Mouse (Mus musculus) gastrocnemius, postnatal 14 days (tissue): ENCODE data around the gene Rpl3l. TPM values are rescaled to one million over a fixed set of nuclear protein-coding genes. Genes with fewer than 3 reads are reported as not detected.
"Not testable (repeated sequence)": the region's sequence is repeated elsewhere in the genome, so short reads cannot be mapped to it uniquely, and the experiment has no call there.

Experiments used
- DNase-seq: peaks from one replicate; pipeline ENCODE4 v3.0.0; 2021; ENCODE audit warnings: mixed read lengths
- intact Hi-C: fragments of 180-260 bp; cut with DNase I; formaldehyde crosslinking; loops from one replicate; pipeline ENCODE4 v1.15.1; 2025; ENCODE audit warnings: low total_unique reads
- total RNA-seq, 2 experiments: library from RNA; stranded (reverse); gene quantifications; 2 replicates each; pipeline ENCODE4 v1.2.3; 2021

Gene Rpl3l
- total RNA-seq, 2 experiments from 2014 or later: 781 to 864 TPM

DNA sequence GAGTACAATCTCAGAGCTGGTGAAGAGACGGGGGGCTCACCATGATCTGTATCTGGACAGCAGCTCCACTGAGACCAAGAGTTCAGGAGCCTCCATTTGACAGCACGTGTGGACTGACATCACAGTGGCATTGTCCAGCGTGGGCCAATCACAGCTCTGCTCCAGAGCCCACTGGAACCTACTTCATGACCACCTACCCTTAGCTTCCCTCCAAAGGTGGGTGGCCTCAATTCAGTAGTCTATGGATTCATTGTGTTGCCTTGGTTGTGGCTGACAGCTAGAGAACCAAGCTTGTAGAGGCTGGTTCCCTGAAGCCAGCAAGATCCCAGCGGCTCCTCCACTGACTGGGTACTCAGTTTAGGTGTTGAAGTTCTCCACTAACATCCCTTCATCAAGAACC is 9.7 kb upstream of the Rpl3l start, which contains the start of the genes Rnf151 and Rps2:
Gene Rnf151, minus strand, starts transcription at position 121 of the 400 bp plus-strand sequence.
Gene Rps2, plus strand, starts transcription at position 174 of the 400 bp plus-strand sequence.
- no peak for DNase-seq
- intact Hi-C loops: no loop called here

DNA sequence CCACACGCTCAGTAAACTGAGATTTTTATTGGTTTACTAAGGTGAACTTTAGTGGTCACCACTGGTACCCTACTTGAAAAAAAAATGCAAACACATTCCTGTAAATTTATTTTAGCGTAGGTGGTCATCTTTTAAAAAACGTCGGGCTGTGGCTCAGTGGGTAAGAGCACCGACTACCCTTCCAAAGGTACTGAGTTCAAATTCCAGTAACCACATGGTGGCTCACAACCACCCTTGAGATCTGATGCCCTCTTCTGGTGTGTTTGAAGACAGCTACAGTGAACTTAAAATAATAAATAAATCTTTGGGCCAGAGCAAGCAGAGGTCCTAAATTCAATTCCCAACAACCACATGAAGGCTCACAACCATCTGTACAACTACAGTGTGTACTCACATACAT is 8.7 kb upstream of the Rpl3l start:
- intact Hi-C loops, DNase-seq: not testable (repeated sequence)

DNA sequence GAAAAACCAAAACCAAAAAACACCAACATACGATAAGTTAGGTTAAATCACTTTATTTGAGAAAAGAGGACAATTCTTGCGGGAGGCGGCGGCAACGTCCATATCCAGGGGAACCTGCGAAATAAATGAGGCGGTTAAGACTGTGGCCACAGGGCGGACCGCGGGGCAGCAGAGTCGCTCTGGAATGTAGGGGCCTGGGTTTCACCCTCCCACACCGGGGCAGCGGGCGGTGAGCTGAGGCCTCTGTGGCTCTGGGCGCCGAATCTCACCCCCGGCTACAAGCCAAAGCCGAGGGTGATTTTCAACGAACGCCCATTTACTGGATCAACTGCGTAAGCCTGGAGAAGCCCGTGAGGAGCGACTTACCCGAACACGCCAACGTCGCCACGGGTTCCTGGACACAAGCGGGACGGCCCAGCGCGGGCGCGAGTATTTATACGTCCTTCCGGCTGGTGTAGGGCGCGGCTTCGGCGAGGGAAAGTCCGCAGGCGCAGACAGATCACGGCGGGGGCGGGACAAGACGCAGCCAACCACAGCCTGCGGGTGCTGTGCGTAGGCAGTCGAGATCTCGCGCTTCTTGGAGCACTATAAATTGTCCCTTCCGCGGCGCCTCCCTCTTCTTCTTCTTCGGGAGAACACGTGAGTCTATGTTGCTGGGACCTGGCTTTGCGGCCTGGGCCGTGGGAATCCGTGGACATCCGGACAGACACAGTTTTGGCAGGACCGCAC is 8.0 kb upstream of the Rpl3l start:
- intact Hi-C loops: no loop called here
- peak; percentile 99 for DNase-seq

DNA sequence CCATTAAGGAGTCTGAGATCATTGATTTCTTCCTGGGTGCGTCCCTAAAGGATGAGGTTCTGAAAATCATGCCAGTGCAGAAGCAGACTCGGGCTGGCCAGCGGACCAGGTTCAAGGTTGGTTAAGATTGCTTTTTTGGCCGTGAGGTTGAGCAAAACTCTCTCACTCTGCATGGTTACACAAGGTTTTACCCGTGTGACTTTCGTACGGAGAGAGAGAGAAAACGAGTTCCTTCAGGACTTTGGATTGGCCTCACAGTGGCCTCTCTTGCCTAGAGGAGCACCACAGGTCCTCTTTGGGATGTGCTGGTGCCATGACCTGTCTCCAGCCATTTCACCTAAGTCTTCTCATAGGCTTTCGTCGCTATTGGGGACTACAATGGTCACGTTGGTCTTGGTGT is 7.0 kb upstream of the Rpl3l start:
- intact Hi-C loops: not testable (repeated sequence)
- DNase-seq: peak; percentile 3

DNA sequence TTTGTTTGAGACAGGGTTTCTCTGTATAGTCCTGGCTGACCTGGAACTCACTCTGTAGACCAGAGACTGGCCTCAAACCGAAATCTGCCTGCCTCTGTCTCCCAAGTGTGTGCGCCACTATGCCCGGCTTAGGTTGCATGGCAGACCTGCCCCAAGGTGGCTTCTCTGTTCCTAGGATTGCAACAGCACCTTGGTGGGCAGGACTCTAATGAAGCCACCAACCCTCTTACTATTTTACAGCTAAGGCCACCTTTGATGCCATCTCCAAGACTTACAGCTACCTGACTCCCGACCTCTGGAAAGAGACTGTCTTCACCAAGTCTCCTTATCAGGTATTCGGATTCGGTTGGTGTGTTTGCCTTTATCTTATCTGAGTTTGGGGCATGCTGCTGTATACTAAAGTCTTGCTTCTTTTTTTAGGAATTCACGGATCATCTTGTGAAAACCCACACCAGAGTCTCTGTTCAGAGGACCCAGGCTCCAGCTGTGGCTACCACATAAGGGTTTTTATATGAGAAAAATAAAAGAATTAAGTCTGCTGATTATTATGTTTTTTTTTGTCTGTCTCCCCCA is 6.2 kb upstream of the Rpl3l start:
- DNase-seq, intact Hi-C loops: not testable (repeated sequence)

DNA sequence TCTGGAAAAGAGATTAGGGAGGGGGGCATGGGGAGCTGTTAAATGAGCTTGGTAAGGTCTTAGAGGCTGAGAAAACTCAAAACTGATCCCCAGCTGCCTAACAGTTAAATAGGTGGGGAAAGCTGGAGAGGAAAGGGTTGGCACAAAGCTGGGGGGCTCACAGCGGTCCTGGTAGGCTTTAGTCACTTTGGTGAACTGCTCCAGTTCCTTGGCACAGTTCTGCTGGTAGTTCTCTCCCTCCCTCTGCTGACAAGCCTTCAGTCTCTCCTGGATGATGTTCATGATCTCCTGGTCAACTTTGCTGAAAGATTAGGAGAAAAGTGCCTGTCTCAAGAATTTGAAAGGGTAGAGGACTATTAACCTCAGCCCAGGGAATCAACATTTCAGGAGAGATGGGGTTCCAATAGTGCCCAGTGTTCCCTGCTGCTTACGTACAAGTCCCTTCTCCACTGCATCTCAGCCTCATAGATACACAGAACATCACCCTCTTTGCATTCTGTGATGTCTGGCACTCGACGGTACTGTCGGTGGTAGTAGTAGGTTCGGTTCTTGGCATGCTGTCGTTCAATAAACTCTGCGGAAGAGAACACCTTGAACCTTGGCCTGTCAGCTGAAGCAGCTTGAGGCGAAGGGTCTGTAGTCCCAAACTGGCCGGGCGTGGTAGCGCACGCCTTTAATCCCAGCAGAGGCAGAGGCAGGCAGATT is 5.2 kb upstream of the Rpl3l start:
- no peak for DNase-seq
- intact Hi-C loops: no loop called here

DNA sequence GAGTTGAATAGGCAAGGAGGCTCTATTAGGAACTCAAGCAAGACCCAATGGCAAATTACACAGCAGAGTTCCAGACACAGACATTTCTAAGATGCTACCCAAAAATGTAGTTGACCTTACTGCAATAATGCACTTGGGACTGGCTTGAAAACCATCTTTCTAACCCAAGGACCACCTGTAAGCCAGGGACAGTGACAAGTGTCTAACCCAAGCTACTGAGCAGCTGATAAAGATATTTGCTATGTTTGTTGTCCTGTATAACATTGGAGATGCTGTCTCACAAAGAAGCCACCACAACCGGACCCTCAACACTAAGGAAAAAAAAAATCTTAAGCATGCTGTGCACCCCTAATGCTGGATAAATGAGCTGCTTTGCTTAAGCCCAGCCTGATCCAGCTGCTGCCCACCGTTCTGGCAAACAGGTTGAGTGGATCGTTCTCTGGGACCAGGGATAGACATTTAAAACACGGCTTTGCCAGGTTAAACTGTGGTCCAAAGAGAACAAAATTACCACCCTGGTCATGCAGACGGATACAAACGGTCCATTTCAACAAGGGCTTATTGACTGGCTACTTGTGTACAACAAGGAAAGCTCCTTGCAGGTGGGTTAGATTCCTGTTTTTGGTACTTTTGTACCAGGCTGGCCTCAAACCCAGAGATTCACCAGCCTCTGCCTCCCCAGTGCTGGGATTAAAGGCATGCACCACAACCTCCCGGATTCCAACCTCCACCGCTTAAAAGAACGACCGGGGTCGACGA is 4.3 kb upstream of the Rpl3l start:
- DNase-seq: no peak
- intact Hi-C loops: no loop called here

DNA sequence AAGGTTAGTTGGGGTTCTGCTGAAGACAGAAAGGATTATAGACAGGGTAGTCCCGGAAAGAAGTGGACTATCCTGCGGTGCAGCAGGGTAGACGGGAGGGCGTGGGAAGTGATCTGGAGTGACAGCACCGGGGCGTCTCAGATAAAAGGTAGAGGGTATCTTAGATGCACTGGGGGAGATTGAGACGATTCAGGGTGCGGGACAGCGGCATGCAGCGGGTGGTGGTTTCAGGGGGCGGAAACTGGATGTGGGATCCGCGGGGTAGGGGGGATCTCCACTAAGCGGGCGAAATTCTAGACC is 3.8 kb upstream of the Rpl3l start:
- no peak for DNase-seq

DNA sequence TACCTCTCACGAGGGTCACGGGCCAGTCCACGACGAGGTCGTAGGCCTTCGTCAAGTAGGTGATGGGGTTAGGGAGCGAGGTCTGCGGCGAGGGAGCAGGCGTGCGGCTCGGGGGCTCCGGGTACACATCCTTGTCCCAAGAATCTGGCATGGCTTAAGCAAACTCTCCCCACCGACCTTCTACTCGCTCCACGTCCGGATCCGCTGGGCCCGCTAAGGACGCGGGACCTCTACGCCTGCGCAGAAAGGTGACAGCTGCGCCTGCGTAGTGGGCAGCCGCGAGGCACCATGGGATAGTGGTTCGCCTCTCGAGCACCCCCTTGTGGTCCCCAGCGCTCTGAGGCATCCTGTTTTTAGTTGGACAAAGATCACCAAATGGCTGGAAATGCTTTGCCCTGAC is 3.4 kb upstream of the Rpl3l start, which contains the start of gene Ndufb10:
Gene Ndufb10, minus strand, starts transcription at position 295 of the 400 bp plus-strand sequence.
- intact Hi-C loops: no loop called here
- peak; percentile 96 for DNase-seq

More for the DNA sequence above, 3.8 kb upstream of the Rpl3l start:
- intact Hi-C loops: no loop called here

DNA sequence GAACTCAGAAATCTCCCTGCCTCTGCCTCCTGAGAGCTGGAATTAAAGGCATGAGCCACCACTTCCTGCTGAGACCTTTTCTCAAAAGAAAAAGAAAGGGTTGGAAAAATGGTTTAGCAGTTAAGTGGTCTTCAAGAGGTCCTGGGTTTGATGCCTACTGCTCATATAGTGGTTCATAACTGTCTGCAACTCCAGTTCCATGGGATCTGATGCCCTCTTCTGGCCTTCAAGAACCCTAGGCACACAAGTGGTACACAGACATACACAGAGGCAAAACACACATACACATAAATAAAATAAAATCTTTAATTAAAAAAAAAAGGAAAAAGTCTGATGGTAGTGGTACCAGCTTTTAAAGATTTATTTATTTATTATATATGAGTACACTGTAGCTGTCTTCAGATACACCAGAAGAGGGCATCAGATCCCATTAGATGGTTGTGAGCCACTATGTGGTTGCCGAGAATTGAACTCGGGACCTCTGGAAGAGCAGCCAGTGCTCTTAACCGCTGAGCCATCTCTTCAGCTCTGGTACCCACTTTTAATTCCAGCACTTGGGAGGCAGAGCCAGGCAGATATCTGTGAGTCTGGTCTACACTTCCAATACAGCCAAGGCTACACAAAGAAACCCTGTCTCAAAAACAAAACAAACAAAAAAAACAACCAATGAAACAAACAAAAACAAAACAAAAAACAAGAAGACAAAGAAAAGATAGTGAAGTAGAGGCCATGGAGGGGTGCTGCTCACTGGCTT is 1.8 kb upstream of the Rpl3l start:
- no peak for DNase-seq
- intact Hi-C loops: no loop called here

DNA sequence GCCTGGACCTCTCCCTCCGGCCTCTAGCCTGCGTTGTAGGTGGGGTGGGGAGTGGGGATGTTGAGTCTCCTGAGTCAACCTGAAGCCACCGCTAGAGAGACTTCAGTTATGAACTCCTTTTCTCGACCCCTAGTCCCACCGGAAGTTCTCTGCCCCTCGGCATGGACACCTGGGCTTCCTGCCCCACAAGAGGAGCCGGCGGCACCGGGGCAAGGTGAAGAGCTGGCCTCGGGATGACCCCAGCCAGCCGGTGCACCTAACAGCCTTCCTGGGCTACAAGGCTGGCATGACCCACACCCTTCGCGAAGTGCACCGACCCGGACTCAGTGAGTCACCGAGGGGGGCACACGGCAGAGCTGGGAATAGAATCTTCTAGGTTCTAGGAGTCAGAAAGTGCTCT is 564 bp downstream of the Rpl3l start:
- DNase-seq: no peak
- intact Hi-C loops: no loop called here

DNA sequence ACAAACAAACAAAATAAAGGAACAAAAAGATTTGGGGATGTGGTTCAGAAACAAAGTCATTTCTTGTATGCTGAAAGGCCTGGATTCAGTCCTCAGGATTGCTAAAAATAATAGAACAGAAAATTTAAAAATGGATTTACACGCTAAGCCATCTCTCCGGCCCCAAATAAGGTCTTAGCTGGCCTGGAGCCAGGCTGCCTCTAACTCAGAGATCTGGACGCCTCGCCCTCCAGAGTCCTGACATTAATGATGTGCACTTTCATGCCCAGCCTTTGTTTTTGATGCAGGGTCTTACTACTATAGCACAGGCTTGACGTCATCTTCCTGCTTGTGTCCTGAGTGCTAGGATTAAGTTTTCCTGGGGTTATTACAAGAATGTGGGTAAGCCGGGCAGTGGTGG is 1.4 kb downstream of the Rpl3l start:
- DNase-seq: no peak
- intact Hi-C loops: no loop called here

DNA sequence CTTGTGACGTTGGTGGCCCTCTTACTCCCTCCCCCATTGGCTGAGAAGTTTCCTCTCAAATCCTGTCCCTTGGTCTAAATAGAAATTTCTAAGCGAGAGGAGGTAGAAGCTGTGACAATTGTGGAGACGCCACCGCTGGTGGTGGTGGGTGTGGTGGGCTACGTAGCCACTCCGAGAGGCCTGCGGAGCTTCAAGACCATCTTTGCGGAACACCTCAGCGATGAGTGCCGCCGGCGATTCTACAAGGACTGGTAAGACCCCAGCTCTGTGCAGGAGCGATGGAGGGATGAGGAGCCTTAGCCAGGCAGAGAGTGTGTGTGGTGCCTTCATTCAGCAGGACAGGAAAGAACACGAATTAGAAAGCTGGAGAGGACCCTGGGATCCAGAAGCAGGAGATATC is 3.2 kb downstream of the Rpl3l start:
- DNase-seq: no peak
- intact Hi-C loops: no loop called here

DNA sequence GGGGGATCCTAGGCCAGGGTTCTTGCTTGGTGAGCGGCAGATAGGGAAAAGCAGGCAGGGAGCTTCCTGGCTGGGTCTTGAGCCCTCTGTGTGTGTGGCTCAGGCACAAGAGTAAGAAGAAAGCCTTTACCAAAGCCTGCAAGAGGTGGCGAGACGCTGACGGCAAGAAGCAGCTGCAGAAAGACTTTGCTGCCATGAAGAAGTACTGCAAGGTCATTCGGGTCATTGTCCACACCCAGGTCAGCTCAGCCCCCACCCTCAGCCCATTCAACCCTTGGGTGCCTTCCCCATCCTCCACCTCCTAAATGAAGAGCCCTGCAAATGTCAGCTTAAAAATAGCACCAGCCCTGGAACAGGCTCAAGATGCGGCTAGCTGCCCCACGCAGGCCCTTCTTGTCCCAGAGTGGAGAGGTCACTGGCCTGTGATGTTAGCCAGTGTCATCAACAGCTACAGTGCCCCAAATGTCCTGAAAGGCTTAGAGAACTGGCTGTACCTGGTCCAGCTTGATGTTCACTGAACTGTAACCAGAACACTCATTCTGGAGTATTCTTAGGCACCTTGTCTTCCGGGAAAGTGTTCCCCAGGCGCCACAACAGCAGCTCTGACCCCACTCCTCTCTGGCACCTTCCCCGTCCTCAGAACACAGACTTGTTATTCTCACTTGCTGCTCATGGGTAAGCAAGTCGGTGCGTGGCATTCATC is 4.8 kb downstream of the Rpl3l start:
- DNase-seq: peak; percentile 74
- intact Hi-C loops: no loop called here

DNA sequence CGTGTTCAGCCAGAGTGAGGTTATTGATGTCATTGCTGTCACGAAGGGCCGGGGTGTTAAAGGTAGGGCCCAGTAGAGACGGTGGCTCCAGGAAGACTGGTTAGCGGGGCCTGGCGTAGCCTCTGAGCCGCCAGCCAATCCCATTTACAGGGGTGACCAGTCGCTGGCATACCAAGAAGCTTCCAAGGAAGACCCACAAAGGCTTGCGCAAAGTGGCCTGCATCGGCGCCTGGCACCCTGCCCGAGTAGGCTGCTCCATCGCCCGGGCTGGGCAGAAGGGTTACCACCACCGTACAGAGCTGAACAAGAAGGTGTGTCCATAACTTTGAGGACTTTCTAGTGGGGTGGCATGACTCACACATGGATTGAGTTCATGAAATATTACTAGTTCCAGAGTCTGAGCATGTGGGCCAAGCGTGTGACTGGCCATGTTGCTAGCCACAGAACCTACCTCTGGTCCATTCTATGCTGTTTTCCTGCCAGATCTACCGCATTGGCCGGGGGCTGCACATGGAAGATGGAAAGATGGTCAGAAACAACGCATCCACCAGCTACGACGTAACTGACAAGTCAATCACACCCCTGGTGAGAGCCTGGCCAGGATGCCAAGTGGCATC is 5.9 kb downstream of the Rpl3l start:
- DNase-seq: no peak
- intact Hi-C loops: no loop called here

DNA sequence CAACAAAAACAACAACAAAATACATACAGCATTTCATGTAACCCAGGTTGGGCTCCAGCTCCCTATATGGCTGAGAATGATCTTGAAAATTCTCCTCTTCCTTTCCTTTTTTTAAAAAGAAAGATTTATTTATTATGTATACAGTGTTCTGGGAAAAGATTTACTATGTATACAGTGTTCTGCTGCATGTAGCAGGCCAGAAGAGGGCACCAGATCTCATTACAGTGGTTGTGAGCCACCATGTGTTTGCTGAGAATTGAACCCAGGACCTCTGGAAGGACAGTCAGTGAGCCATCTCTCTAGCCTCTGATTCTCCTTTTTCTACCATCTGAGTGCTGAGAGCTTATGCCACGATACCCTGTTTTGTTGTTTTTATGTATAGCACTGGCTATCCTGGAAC is 6.9 kb downstream of the Rpl3l start:
- intact Hi-C loops: no loop called here
- DNase-seq: no peak

DNA sequence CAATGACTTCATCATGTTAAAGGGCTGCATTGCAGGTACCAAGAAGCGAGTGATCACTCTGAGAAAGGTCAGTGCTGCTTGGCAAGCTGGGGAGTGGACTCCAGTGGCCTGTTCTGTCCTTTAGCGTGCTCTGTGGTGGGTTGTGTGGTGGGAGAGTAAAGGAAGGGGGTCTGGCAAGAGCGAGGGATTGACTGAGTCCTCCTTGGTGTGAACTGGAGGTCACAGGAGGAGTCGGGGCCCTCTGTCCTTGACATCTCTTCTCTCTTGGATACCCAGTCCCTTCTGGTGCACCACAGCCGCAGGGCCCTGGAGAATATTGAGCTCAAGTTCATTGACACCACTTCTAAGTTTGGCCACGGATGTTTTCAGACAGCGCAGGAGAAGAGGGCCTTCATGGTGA is 7.8 kb downstream of the Rpl3l start:
- no peak for DNase-seq

DNA sequence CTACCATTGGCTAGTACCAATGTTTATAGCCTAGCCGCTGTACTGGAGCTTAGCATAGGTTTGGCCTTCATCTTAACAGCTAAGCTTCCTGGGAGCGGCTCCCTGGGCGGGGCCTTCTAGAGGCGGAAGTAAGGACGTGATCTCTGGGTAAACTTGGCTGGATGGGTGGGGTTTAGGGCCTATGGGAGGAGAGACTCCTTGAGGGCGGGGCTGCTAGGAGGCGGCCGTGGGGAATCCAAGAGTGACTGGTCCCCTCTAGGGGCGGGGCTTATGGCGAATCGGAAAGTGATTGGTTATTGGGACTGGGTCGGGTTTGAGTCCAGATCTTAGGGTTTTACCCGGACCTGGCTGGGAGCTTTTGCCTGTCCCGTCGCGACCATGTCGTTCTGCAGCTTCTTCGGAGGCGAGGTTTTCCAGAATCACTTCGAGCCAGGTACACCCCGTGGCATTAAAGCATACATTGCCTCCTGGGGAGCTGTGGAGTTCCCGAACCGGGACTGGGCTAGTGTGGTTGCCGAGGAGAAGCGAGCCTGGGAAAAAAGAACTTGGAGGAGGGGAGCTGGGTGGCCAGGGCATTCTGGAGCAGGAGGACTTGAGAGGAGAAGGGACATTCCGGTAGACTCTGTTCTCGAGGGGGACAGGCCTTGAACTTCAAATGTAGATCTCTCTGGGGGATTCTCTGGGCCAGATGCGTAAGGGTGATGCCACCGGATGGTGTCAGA is 8.9 kb downstream of the Rpl3l start, which contains the start of gene Msrb1:
Gene Msrb1, plus strand, starts transcription at position 313 of the 722 bp plus-strand sequence.
- intact Hi-C loops: no loop called here
- peak; percentile 97 for DNase-seq

More for the DNA sequence above, 7.8 kb downstream of the Rpl3l start:
- intact Hi-C loops: no loop called here
